In genomic region chr1:95668253-95668805, GRCm38 (mm10) we compare ENCODE assay signal across 9 mouse cellular contexts. TPM values are rescaled to one million over a fixed set of nuclear protein-coding genes. Genes with fewer than 3 reads are reported as not detected.
DNase-seq lines count a peak whose midpoint lies in the region; ATAC-seq and TF ChIP-seq lines count a peak whose summit lies in the region.
"Had no signal": no experiment of that assay in that cellular context is flagged by ENCODE, and none has a peak within 500 bp of the region (broad histone marks: within the 10 kb centered on the region; RNA-seq: fewer than 3 reads in every experiment).

No protein-coding gene starts in this region.

- H3K27me3 ChIP-seq in kidney, embryonic 14.5 days (ENCODE audit: control insufficient read depth, insufficient read depth, low read length) = no peaks in the 10 kb centered on the region
- no peaks in the 10 kb centered on the region for H3K27me3 ChIP-seq in heart, adult 2 months (ENCODE audit: control insufficient read depth, insufficient read depth, low read length)
- H3K27me3 ChIP-seq in limb, embryonic 11.5 days (ENCODE audit: control insufficient read depth, insufficient read depth, low read length) = 0 out of 2 replicates have a peak, but pooled peaks cover 5% of the 10 kb centered on the region
- H3K27me3 ChIP-seq in neural tube, embryonic 15.5 days (replicated peaks) = no peaks in the 10 kb centered on the region

- no peaks in the 10 kb centered on the region for H3K9me3 ChIP-seq in kidney, embryonic 14.5 days (ENCODE audit: control insufficient read depth, low read length)
- H3K9me3 ChIP-seq in limb, embryonic 11.5 days (ENCODE audit: control insufficient read depth, low read length) = no peaks in the 10 kb centered on the region
- H3K9me3 ChIP-seq in neural tube, embryonic 15.5 days (replicated peaks) = no peaks in the 10 kb centered on the region

- peak overlapping the region; percentile 86 for H3K4me2 ChIP-seq in kidney, embryonic 14.5 days (replicated peaks; ENCODE audit: low read depth, low read length)
- peak overlapping the region; percentile 83 for H3K4me2 ChIP-seq in limb, embryonic 11.5 days (ENCODE audit: low read depth, severe bottlenecking)
- H3K4me2 ChIP-seq in neural tube, embryonic 15.5 days = peak overlapping the region; percentile 63

- peak; percentile 60; the same call in 1 of the 2 replicates for TF ChIP-seq EP300 in heart, adult 2 months (IDR thresholded peaks at IDR 0.05; ENCODE audit: insufficient read depth, low read depth, low read length)

- TF ChIP-seq CTCF in heart, adult 2 months (IDR thresholded peaks at IDR 0.05) = no peak

- no peak for TF ChIP-seq POLR2A in heart, adult 2 months (IDR thresholded peaks at IDR 0.05; ENCODE audit: insufficient read depth, low read depth, low read length)

- peaks cover 10% of the 10 kb centered on the region for H3K4me1 ChIP-seq in kidney, embryonic 14.5 days (ENCODE audit: control insufficient read depth, insufficient read depth, low read length)
- peaks cover 5% of the 10 kb centered on the region for H3K4me1 ChIP-seq in heart, adult 2 months (ENCODE audit: control insufficient read depth, insufficient read depth, low read length)
- no peaks in the 10 kb centered on the region for H3K4me1 ChIP-seq in limb, embryonic 11.5 days (ENCODE audit: control insufficient read depth, insufficient read depth, low read length)
- H3K4me1 ChIP-seq in neural tube, embryonic 15.5 days = peaks cover 17% of the 10 kb centered on the region

- no peaks in the 10 kb centered on the region for H3K36me3 ChIP-seq in kidney, embryonic 14.5 days (ENCODE audit: control insufficient read depth, insufficient read depth, low read length)
- H3K36me3 ChIP-seq in heart, adult 2 months (ENCODE audit: control insufficient read depth, insufficient read depth, low read length) = peaks cover 5% of the 10 kb centered on the region
- no peaks in the 10 kb centered on the region for H3K36me3 ChIP-seq in limb, embryonic 11.5 days (ENCODE audit: control insufficient read depth, insufficient read depth, low read length)
- no peaks in the 10 kb centered on the region for H3K36me3 ChIP-seq in neural tube, embryonic 15.5 days

- peak overlapping the region; percentile 40; the same call in 1 of the 2 replicates for H3K9ac ChIP-seq in kidney, embryonic 14.5 days (ENCODE audit: low read depth, low read length)
- peak overlapping the region; percentile 65 for H3K9ac ChIP-seq in heart, adult 2 months (ENCODE audit: low read depth, low read length)
- peak overlapping the region; percentile 37; the same call in 1 of the 2 replicates for H3K9ac ChIP-seq in limb, embryonic 11.5 days (ENCODE audit: low read length)
- H3K9ac ChIP-seq in neural tube, embryonic 15.5 days (replicated peaks) = peak overlapping the region; percentile 81

- no peak overlapping the region for H3K27ac ChIP-seq in kidney, embryonic 14.5 days (ENCODE audit: low read depth, low read length)
- H3K27ac ChIP-seq in heart, adult 2 months = peak overlapping the region; percentile 85
- H3K27ac ChIP-seq in limb, embryonic 11.5 days (replicated peaks; ENCODE audit: low read depth, low read length) = no peak overlapping the region
- peak overlapping the region; percentile 92 for H3K27ac ChIP-seq in neural tube, embryonic 15.5 days (replicated peaks)

- 7% methylated on average over 6 of the region's 6 CpGs for WGBS in kidney, embryonic 14.5 days
- WGBS in heart, adult 2 months = 10% methylated on average over 6 of the region's 6 CpGs
- WGBS in limb, embryonic 11.5 days = 10% methylated on average over 6 of the region's 6 CpGs
- WGBS in neural tube, embryonic 15.5 days = 2% methylated on average over 6 of the region's 6 CpGs

- no peak for DNase-seq in kidney, postnatal 14 days
- DNase-seq in R1 (ENCODE audit: low read depth, low spot score) = peak; percentile 8
- DNase-seq in heart, adult 2 months = peak; percentile 42 to 49
- DNase-seq in limb, embryonic 11.5 days (ENCODE audit: low spot score) = peak; percentile 31
- DNase-seq in adrenal gland, postnatal 10 days = no peak
- no peak for DNase-seq in urinary bladder, adult 18-20 months (ENCODE audit: low spot score in 2 of 2)

- no peak for ATAC-seq in kidney, embryonic 14.5 days (ENCODE audit: low FRiP score, low TSS enrichment)
- no peak for ATAC-seq in limb, embryonic 11.5 days (ENCODE audit: insufficient number of reproducible peaks, low FRiP score, low TSS enrichment, low read depth)
- ATAC-seq in neural tube, embryonic 15.5 days (ENCODE audit: low FRiP score) = no peak
- ATAC-seq: Patski had no signal

- intact Hi-C loops in heart, adult 2 months (cut with DNase I) = loop anchor here (2.0 to 5.0 kb wide), 3 partner anchors 76 to 271 kb away; no protein-coding TSS in a partner anchor

- H3K79me2 ChIP-seq in heart, adult 2 months (replicated peaks; ENCODE audit: control insufficient read depth, insufficient read depth, low read length) = no peaks in the 10 kb centered on the region

- H3K4me3 ChIP-seq in kidney, embryonic 14.5 days (ENCODE audit: low read length) = peak overlapping the region; percentile 43
- H3K4me3 ChIP-seq in heart, adult 2 months = peak overlapping the region; percentile 72
- peak overlapping the region; percentile 37 for H3K4me3 ChIP-seq in limb, embryonic 11.5 days (ENCODE audit: low read depth, low read length)
- H3K4me3 ChIP-seq in neural tube, embryonic 15.5 days (replicated peaks) = peak overlapping the region; percentile 66

RNA-seq across cellular contexts. Expression of gene St8sia4, which starts 1.0 kb away (rescaled TPM):
- 3.1 and 4.0 TPM in 2 replicates for polyA plus RNA-seq in kidney, embryonic 14.5 days (2014; fragmentation: Nextera tagmentation; extraction: Ambion mirVana)
- total RNA-seq in heart, adult 2 months (2021) = 1 to 10 TPM; 5.7 to 7.1 TPM
- polyA plus RNA-seq in heart, adult 2 months (2012; rRNA removed) = 1.5 and 3.0 TPM in 2 replicates
- 2.9 and 4.1 TPM in 2 replicates for polyA plus RNA-seq in limb, embryonic 11.5 days (2014; fragmentation: Nextera tagmentation; extraction: Ambion mirVana)
- polyA plus RNA-seq in neural tube, embryonic 15.5 days (2015; fragmentation: Nextera tagmentation; extraction: Ambion mirVana) = 23.5 and 27.9 TPM in 2 replicates
- 10 to 100 TPM in 1 of 2 experiments, 1 to 10 TPM in 1; 6.4 to 10.9 TPM for total RNA-seq in adrenal gland, postnatal 10 days (2021)
- polyA plus RNA-seq: Patski had no signal

Comparison
In these comparisons a context has a peak if more than half of its experiments do, and no peak if none do; other contexts are left out.
1. H3K27ac ChIP-seq: peak in heart, adult 2 months (single experiment) and neural tube, embryonic 15.5 days (single experiment); none in kidney, embryonic 14.5 days (single experiment) and limb, embryonic 11.5 days (single experiment).
2. DNase-seq: peak in R1 (single experiment), heart, adult 2 months (2 of 2) and limb, embryonic 11.5 days (single experiment); none in kidney, postnatal 14 days (single experiment), adrenal gland, postnatal 10 days (single experiment) and urinary bladder, adult 18-20 months (0 of 2).
3. Peak in every context shown above with its lines, with median percentiles within 50 percentile points of each other: H3K4me2 ChIP-seq, H3K4me3 ChIP-seq and H3K9ac ChIP-seq.